28 mouse cellular contexts compared by ENCODE assay signal in the genomic region with DNA sequence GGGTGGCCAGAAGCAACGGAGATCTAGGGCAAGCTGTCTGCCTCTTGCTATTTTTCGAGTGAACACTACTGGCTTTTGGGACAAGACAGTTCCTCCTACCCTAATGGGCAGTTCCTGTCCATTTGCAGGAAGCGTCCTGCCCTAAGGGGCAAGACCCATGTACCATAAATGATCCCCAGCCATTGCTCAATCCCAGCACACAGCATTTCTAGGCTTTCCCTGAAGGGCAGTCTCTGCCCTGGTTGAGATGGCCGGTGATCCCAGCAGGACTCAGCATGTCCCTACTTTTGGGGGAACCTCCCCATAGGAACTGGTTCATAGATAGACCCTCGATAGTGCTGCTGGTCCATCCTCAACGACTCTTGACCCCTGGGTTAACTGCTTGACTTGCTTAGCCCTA. TPM values are rescaled to one million over a fixed set of nuclear protein-coding genes. Genes with fewer than 3 reads are reported as not detected.
DNase-seq lines count a peak whose midpoint lies in the region; ATAC-seq and TF ChIP-seq lines count a peak whose summit lies in the region.
"Had no signal": no experiment of that assay in that cellular context is flagged by ENCODE, and none has a peak within 500 bp of the region (broad histone marks: within the 10 kb centered on the region; RNA-seq: fewer than 3 reads in every experiment).

No protein-coding gene starts in this region.

- DNase-seq in forebrain, embryonic 11.5 days (ENCODE audit: low spot score) = peak; percentile 19
- DNase-seq in thymus, adult 2 months = no peak
- no peak for DNase-seq in thymus, postnatal 0 days (ENCODE audit: low spot score)
- DNase-seq in urinary bladder, postnatal 36 days (ENCODE audit: low spot score in 2 of 2) = no peak
- DNase-seq in neural tube, embryonic 10.5 days (ENCODE audit: extremely low spot score, low spot score) = no peak
- no peak for DNase-seq in right cerebral cortex, postnatal 36 days (ENCODE audit: low spot score in 2 of 2)
- DNase-seq: adrenal gland, postnatal 14 days; cerebellum, adult 2 months; cerebellum, postnatal 14 days; gastrocnemius, postnatal 14 days; heart, adult 18-20 months; heart, postnatal 4 days; kidney, adult 11 months; kidney, postnatal 14 days; lung, embryonic 14.5 days; right cerebral cortex, adult 18-20 months; right cerebral cortex, postnatal 4 days; thymus, postnatal 25 days had no signal

- H3K27ac ChIP-seq in forebrain, embryonic 11.5 days (ENCODE audit: low read depth, low read length) = no peak overlapping the region
- no peak overlapping the region for H3K27ac ChIP-seq in forebrain, embryonic 16.5 days (ENCODE audit: low read length)
- peak overlapping the region; percentile 37; the same call in 1 of the 2 replicates for H3K27ac ChIP-seq in thymus, adult 2 months (ENCODE audit: control insufficient read depth, insufficient read depth, low read length)
- H3K27ac ChIP-seq: forebrain, embryonic 12.5 days; hindbrain, embryonic 14.5 days; midbrain, embryonic 15.5 days; neural tube, embryonic 12.5 days; stomach, embryonic 15.5 days had no signal

- no peaks in the 10 kb centered on the region for H3K27me3 ChIP-seq in forebrain, embryonic 11.5 days (ENCODE audit: control insufficient read depth, insufficient read depth, low read length)
- H3K27me3 ChIP-seq in forebrain, embryonic 16.5 days (replicated peaks; ENCODE audit: control insufficient read depth, insufficient read depth, low read length) = no peaks in the 10 kb centered on the region
- no peaks in the 10 kb centered on the region for H3K27me3 ChIP-seq in thymus, adult 2 months (ENCODE audit: control insufficient read depth, insufficient read depth, low read length)
- H3K27me3 ChIP-seq: forebrain, embryonic 12.5 days; heart, embryonic 12.5 days; midbrain, embryonic 15.5 days; neural tube, embryonic 12.5 days; stomach, embryonic 15.5 days had no signal

- no peak overlapping the region for H3K4me3 ChIP-seq in forebrain, embryonic 11.5 days (ENCODE audit: low read depth, low read length)
- H3K4me3 ChIP-seq in forebrain, embryonic 16.5 days (replicated peaks; ENCODE audit: low read length) = no peak overlapping the region
- no peak overlapping the region for H3K4me3 ChIP-seq in thymus, adult 2 months (ENCODE audit: control insufficient read depth, insufficient read depth, low read length)
- H3K4me3 ChIP-seq: erythroblast, embryonic 14.5 days; forebrain, embryonic 12.5 days; heart, embryonic 12.5 days; midbrain, embryonic 15.5 days; neural tube, embryonic 12.5 days; stomach, embryonic 15.5 days had no signal

- TF ChIP-seq POLR2A in thymus, adult 2 months (IDR thresholded peaks at IDR 0.05; ENCODE audit: control insufficient read depth, extremely low read depth, insufficient read depth, low read length, poor library complexity) = no peak

- H3K9me3 ChIP-seq in forebrain, embryonic 11.5 days (ENCODE audit: control insufficient read depth, low read length) = no peaks in the 10 kb centered on the region
- no peaks in the 10 kb centered on the region for H3K9me3 ChIP-seq in forebrain, embryonic 16.5 days (ENCODE audit: control insufficient read depth, low read length)
- H3K9me3 ChIP-seq: forebrain, embryonic 12.5 days; G1E; heart, embryonic 12.5 days; midbrain, embryonic 15.5 days; stomach, embryonic 15.5 days had no signal

- ATAC-seq in forebrain, embryonic 11.5 days (replicated peaks; ENCODE audit: low FRiP score) = no peak
- no peak for ATAC-seq in forebrain, embryonic 16.5 days
- peak; percentile 11; the same call in 1 of the 2 replicates for ATAC-seq in megakaryocyte, adult 5-6 weeks (ENCODE audit: poor library complexity, severe bottlenecking)
- ATAC-seq: midbrain, embryonic 15.5 days had no signal

- H3K4me2 ChIP-seq in forebrain, embryonic 11.5 days (ENCODE audit: low read depth, low read length, severe bottlenecking) = no peak overlapping the region
- H3K4me2 ChIP-seq in forebrain, embryonic 16.5 days (ENCODE audit: low read length) = no peak overlapping the region
- H3K4me2 ChIP-seq: forebrain, embryonic 12.5 days; heart, embryonic 12.5 days; hindbrain, embryonic 14.5 days; lung, embryonic 14.5 days; midbrain, embryonic 15.5 days; neural tube, embryonic 12.5 days; stomach, embryonic 15.5 days had no signal

- no peak for TF ChIP-seq CTCF in thymus, adult 2 months (IDR thresholded peaks at IDR 0.05; ENCODE audit: borderline replicate concordance, control insufficient read depth, extremely low read depth, insufficient read depth, low read length, poor library complexity)

- 89% methylated on average over 6 of the region's 6 CpGs for WGBS in forebrain, embryonic 11.5 days
- WGBS in forebrain, embryonic 16.5 days = 90% methylated on average over 6 of the region's 6 CpGs
- 82% methylated on average over 6 of the region's 6 CpGs for WGBS in thymus, adult 2 months

- H3K9ac ChIP-seq in forebrain, embryonic 11.5 days (ENCODE audit: low read length) = no peak overlapping the region
- H3K9ac ChIP-seq in forebrain, embryonic 16.5 days (replicated peaks; ENCODE audit: low read depth, low read length) = no peak overlapping the region
- H3K9ac ChIP-seq: forebrain, embryonic 12.5 days; heart, embryonic 12.5 days; hindbrain, embryonic 14.5 days; lung, embryonic 14.5 days; midbrain, embryonic 15.5 days; neural tube, embryonic 12.5 days; stomach, embryonic 15.5 days had no signal

- no peaks in the 10 kb centered on the region for H3K36me3 ChIP-seq in forebrain, embryonic 11.5 days (ENCODE audit: control insufficient read depth, insufficient read depth, low read length)
- no peaks in the 10 kb centered on the region for H3K36me3 ChIP-seq in forebrain, embryonic 16.5 days (ENCODE audit: control insufficient read depth, insufficient read depth)
- no peaks in the 10 kb centered on the region for H3K36me3 ChIP-seq in thymus, adult 2 months (ENCODE audit: control insufficient read depth, insufficient read depth, low read length)
- H3K36me3 ChIP-seq: forebrain, embryonic 12.5 days; G1E; heart, embryonic 12.5 days; midbrain, embryonic 15.5 days; neural tube, embryonic 12.5 days; stomach, embryonic 15.5 days had no signal

- peaks cover 6% of the 10 kb centered on the region; the same call in 1 of the 2 replicates for H3K4me1 ChIP-seq in forebrain, embryonic 11.5 days (replicated peaks; ENCODE audit: control insufficient read depth, insufficient read depth, low read length)
- H3K4me1 ChIP-seq in forebrain, embryonic 16.5 days (replicated peaks; ENCODE audit: control insufficient read depth, insufficient read depth, low read length) = no peaks in the 10 kb centered on the region
- peaks cover 38% of the 10 kb centered on the region for H3K4me1 ChIP-seq in thymus, adult 2 months (replicated peaks; ENCODE audit: control insufficient read depth, insufficient read depth, low read length)
- H3K4me1 ChIP-seq: stomach, embryonic 15.5 days had no signal

RNA-seq across cellular contexts. Expression of a gene that starts 31.0 kb away (rescaled TPM):
- 7.3 and 9.5 TPM in 2 replicates for polyA plus RNA-seq in forebrain, embryonic 11.5 days (2014; fragmentation: Nextera tagmentation; extraction: Ambion mirVana)
- polyA plus RNA-seq in forebrain, embryonic 16.5 days (2015; fragmentation: Nextera tagmentation; extraction: Ambion mirVana) = 23.4 and 33.8 TPM in 2 replicates
- polyA plus RNA-seq in thymus, adult 2 months (2012; rRNA removed) = 34.3 and 36.5 TPM in 2 replicates
- polyA plus RNA-seq in thymus, postnatal 0 days (2015; fragmentation: Nextera tagmentation; extraction: Ambion mirVana) = 16.3 and 18.6 TPM in 2 replicates
- total RNA-seq in megakaryocyte, adult 5-6 weeks (2015) = 87.3 and 93.1 TPM in 2 replicates
- 65.3 and 80.5 TPM in 2 replicates for total RNA-seq in megakaryocyte, adult 5-6 weeks (2017)
- polyA plus RNA-seq: G1E had no signal
